Mouse (Mus musculus) monocyte, adult 2 months (primary cell): ENCODE data around the gene Vmn1r33.
"Not testable (repeated sequence)": the region's sequence is repeated elsewhere in the genome, so short reads cannot be mapped to it uniquely, and the experiment has no call there.

Experiments used
- DNase-seq, 2 experiments: peaks; one replicate each; pipeline ENCODE4 v3.0.0; 2022; ENCODE audit warnings: low spot score in 2 of 2, low read depth in 1 of 2

Vmn1r33 gene

DNA sequence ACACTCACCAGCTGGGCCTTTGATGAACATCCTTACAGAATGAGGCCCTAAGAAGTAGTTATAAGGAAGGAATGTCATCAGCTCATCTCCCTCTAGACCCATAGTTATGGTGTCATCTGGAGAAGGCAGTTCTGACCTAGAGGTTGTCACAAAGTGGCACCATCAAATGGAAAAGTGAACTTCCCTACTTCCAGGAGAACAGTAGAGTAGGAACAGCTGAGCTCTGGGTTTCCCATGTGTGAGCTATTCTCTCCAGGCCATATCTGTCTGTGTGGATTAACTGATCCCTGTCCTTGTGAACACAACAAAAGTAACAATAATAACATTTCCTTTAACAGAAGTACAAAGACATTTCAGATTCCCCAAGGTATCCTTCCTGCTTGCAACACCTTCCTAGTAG, at the start of gene Vmn1r33:
TSS of gene Vmn1r33 (minus strand) at position 101 of the 400 bp plus-strand sequence.
- DNase-seq, result not testable (repeated sequence)

DNA sequence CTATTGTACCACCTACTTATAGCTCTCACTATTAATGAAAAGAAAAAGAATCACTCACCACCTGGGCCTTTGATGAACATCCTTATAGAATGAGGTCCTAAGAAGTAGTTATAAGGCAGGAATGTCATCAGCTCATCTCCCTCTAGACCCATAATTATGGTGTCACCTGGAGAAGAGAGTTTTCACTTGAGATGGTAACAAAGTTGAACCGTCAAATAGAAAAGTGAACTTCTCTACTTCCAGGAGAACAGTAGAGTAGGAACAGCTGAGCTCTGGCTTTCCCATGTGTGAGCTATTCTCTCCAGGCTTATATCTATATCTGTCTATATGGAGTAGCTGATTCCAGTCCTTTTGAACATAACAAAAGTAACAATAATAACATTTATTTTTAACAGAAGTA, 25.7 kb upstream of the Vmn1r33 start, which contains the start of gene Vmn1r34:
TSS of gene Vmn1r34 (minus strand) at position 101 of the 400 bp plus-strand sequence.
- no peak for DNase-seq

DNA sequence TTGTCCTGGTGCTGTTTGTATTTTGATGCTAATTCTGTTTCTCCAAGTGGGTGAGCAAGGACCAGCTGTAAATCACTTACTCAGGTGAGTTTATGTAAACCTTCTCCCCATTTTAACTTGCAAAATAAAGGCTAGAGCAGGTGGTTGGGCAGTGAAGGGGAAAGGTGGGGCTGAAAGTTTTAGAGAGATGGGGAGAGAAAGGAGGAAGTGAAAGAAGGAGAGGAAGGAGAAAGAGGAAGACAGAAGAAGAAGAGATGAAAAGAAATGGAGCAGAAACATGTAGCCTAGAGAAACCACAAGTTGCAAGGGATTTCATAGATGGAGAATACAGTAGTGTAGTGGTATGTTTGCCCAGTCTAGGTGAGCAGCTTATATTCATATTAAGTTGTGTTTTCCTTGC, 22.3 kb downstream of the Vmn1r33 start:
- no peak for DNase-seq
